Mouse (Mus musculus): ENCODE measurements around the gene Pigp. TPM values are rescaled to one million over a fixed set of nuclear protein-coding genes. Genes with fewer than 3 reads are reported as not detected.

Gene Pigp
- polyA plus RNA-seq, 1 experiment from 2014 or later = 91.6 TPM

DNA sequence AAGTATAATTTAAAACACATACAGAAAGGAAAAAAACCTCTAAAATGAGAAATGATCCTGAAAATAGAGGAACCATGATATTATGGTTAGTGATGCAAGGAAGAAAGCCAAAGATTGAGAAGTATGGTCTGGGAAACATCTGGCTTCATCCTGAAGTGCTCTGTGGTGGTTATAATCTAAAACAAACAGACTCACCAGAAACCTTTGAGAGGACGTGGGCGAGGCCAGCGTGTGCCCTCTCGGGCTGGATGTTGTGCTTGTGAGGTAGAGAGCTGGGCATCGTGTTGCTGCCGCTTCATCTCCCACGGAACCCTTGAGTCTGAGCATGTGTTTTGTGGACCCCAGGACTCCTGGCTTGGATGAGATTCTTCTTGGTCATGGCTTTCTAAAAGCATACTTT lies 25.0 kb upstream of the Pigp start:
- H3K27me3 ChIP-seq (replicated peaks; ENCODE audit: control insufficient read depth, insufficient read depth, low read length) = no peaks in the 10 kb centered on the region
- ATAC-seq (replicated peaks; ENCODE audit: low FRiP score) = no peak
- peaks cover 4% of the 10 kb centered on the region; the same call in 1 of the 2 replicates for H3K36me3 ChIP-seq (ENCODE audit: control insufficient read depth, insufficient read depth, low read length)
- no peaks in the 10 kb centered on the region for H3K4me1 ChIP-seq (replicated peaks; ENCODE audit: control insufficient read depth, insufficient read depth, low read length)
- DNase-seq (ENCODE audit: low spot score) = no peak
- H3K4me3 ChIP-seq (ENCODE audit: low read depth, low read length) = no peak overlapping the region
- no peaks in the 10 kb centered on the region for H3K9me3 ChIP-seq (ENCODE audit: control insufficient read depth, low read length)
- 83% methylated on average over 7 of the region's 7 CpGs for WGBS
- H3K4me2 ChIP-seq = no peak overlapping the region
- H3K9ac ChIP-seq (ENCODE audit: low read depth, low read length) = no peak overlapping the region
- no peak overlapping the region for H3K27ac ChIP-seq (ENCODE audit: low read depth, low read length)

- no peak for ATAC-seq (replicated peaks; ENCODE audit: low FRiP score)
- no peak overlapping the region for H3K4me3 ChIP-seq (ENCODE audit: low read depth, low read length)
- H3K27ac ChIP-seq (ENCODE audit: low read depth, low read length) = no peak overlapping the region
- 82% methylated on average over 3 of the region's 3 CpGs for WGBS
- DNase-seq (ENCODE audit: low spot score) = no peak
- H3K36me3 ChIP-seq (ENCODE audit: control insufficient read depth, insufficient read depth, low read length) = peaks cover 4% of the 10 kb centered on the region; the same call in 1 of the 2 replicates
- H3K27me3 ChIP-seq (replicated peaks; ENCODE audit: control insufficient read depth, insufficient read depth, low read length) = no peaks in the 10 kb centered on the region
- no peaks in the 10 kb centered on the region for H3K9me3 ChIP-seq (ENCODE audit: control insufficient read depth, low read length)
- no peak overlapping the region for H3K9ac ChIP-seq (ENCODE audit: low read depth, low read length)
- H3K4me2 ChIP-seq = no peak overlapping the region
- H3K4me1 ChIP-seq (replicated peaks; ENCODE audit: control insufficient read depth, insufficient read depth, low read length) = no peaks in the 10 kb centered on the region
Measured at GRCm38 (mm10) chr16:94395051-94395450, 23.4 kb upstream of the Pigp start.

DNA sequence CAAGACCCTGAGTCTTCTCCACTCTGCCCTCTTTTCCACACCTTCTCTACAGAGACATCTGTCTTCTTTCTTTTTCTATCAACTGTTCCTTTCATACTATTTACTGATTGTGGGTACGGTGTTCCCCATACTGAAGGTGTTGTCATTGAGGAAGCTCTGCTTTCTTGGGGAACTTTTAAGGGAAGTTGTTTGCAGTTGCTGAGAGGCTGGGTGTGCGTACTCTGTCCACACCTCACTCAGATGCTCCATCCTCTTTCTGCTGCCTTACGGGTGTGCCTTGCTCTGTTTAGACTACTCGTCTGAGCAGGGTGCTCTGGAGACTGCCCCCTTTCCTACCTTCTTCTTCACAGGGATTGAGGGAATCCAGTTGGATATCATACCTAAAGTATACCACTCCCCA lies 20.7 kb upstream of the Pigp start:
- Histone ChIP-seq H3K9ac (ENCODE audit: low read depth, low read length) (no peak overlapping the region), H3K36me3 (ENCODE audit: control insufficient read depth, insufficient read depth, low read length) (peaks cover 4% of the 10 kb centered on the region; the same call in 1 of the 2 replicates), H3K4me2 (no peak overlapping the region), H3K9me3 (ENCODE audit: control insufficient read depth, low read length) (no peaks in the 10 kb centered on the region), H3K4me1 (replicated peaks; ENCODE audit: control insufficient read depth, insufficient read depth, low read length) (no peaks in the 10 kb centered on the region), H3K27me3 (replicated peaks; ENCODE audit: control insufficient read depth, insufficient read depth, low read length) (no peaks in the 10 kb centered on the region), H3K27ac (ENCODE audit: low read depth, low read length) (no peak overlapping the region), H3K4me3 (ENCODE audit: low read depth, low read length) (no peak overlapping the region)
- no peak for DNase-seq (ENCODE audit: low spot score)
- no peak for ATAC-seq (replicated peaks; ENCODE audit: low FRiP score)
- WGBS = 76% methylated on average over 4 of the region's 4 CpGs

DNA sequence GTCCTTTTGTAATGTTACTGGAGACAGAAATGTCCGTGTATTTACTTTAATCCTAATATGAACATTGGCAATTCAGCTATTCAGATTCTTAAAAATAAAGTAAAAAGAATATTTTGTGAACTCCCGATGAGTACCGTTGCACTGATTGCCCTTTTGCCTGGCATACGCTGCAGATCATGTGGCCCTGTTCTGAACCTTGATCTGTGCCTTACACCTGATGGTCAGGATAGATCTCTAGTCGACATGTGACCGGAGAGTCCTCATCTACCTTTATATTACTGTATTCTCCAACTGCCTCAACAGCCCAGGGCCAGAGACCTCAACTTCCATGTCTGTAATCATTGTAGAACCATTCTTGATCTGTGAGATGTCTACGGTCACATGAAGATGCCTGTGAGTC lies 16.0 kb upstream of the Pigp start:
- peaks cover 2% of the 10 kb centered on the region; the same call in 1 of the 2 replicates for H3K36me3 ChIP-seq (ENCODE audit: control insufficient read depth, insufficient read depth, low read length)
- no peak for DNase-seq (ENCODE audit: low spot score)
- H3K27me3 ChIP-seq (replicated peaks; ENCODE audit: control insufficient read depth, insufficient read depth, low read length) = no peaks in the 10 kb centered on the region
- no peaks in the 10 kb centered on the region for H3K4me1 ChIP-seq (replicated peaks; ENCODE audit: control insufficient read depth, insufficient read depth, low read length)
- no peak overlapping the region for H3K27ac ChIP-seq (ENCODE audit: low read depth, low read length)
- no peak overlapping the region for H3K4me3 ChIP-seq (ENCODE audit: low read depth, low read length)
- H3K9ac ChIP-seq (ENCODE audit: low read depth, low read length) = no peak overlapping the region
- H3K9me3 ChIP-seq (ENCODE audit: control insufficient read depth, low read length) = no peaks in the 10 kb centered on the region
- WGBS = 90% methylated on average over 7 of the region's 7 CpGs
- ATAC-seq (replicated peaks; ENCODE audit: low FRiP score) = no peak
- H3K4me2 ChIP-seq = no peak overlapping the region

DNA sequence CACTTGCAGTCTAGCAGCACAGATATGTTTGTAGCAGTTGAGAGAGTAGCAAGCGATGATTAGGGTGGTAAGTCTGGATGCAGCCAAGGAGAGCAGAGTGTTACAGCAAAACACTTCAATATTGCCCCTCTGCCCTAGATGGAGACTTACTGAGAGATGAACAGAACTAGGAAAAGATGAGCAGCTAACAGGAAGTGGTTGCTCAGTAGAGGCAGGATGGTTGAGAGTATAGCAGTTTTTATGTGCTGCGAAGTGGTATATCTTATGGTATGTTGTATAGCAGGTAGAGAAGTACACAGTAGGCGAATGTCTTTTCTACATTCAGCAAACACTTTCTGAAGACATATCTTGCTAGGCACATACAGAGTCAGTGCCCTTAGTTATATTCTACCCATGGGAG lies 11.6 kb upstream of the Pigp start:
- H3K9me3 ChIP-seq (ENCODE audit: control insufficient read depth, low read length) = no peaks in the 10 kb centered on the region
- no peak overlapping the region for H3K9ac ChIP-seq (ENCODE audit: low read depth, low read length)
- DNase-seq (ENCODE audit: low spot score) (no peak), ATAC-seq (replicated peaks; ENCODE audit: low FRiP score) (no peak)
- H3K4me2 ChIP-seq = no peak overlapping the region
- 87% methylated on average over 3 of the region's 3 CpGs for WGBS
- H3K27ac ChIP-seq (ENCODE audit: low read depth, low read length) = no peak overlapping the region
- H3K36me3 ChIP-seq (ENCODE audit: control insufficient read depth, insufficient read depth, low read length) = no peaks in the 10 kb centered on the region; the same call in 1 of the 2 replicates
- H3K4me1 ChIP-seq (replicated peaks; ENCODE audit: control insufficient read depth, insufficient read depth, low read length) = peaks cover 6% of the 10 kb centered on the region
- H3K27me3 ChIP-seq (replicated peaks; ENCODE audit: control insufficient read depth, insufficient read depth, low read length) = no peaks in the 10 kb centered on the region
- H3K4me3 ChIP-seq (ENCODE audit: low read depth, low read length) = no peak overlapping the region

- Histone ChIP-seq H3K36me3 (ENCODE audit: control insufficient read depth, insufficient read depth, low read length) (no peaks in the 10 kb centered on the region), H3K9ac (ENCODE audit: low read depth, low read length) (no peak overlapping the region), H3K4me3 (ENCODE audit: low read depth, low read length) (no peak overlapping the region), H3K4me1 (replicated peaks; ENCODE audit: control insufficient read depth, insufficient read depth, low read length) (peaks cover 6% of the 10 kb centered on the region), H3K4me2 (no peak overlapping the region), H3K9me3 (ENCODE audit: control insufficient read depth, low read length) (no peaks in the 10 kb centered on the region), H3K27me3 (replicated peaks; ENCODE audit: control insufficient read depth, insufficient read depth, low read length) (no peaks in the 10 kb centered on the region), H3K27ac (ENCODE audit: low read depth, low read length) (no peak overlapping the region)
- 71% methylated on average over 1 of the region's 1 CpGs for WGBS
- ATAC-seq (replicated peaks; ENCODE audit: low FRiP score) (no peak), DNase-seq (ENCODE audit: low spot score) (no peak)
Measured at GRCm38 (mm10) chr16:94379386-94379785, 7.7 kb upstream of the Pigp start.

DNA sequence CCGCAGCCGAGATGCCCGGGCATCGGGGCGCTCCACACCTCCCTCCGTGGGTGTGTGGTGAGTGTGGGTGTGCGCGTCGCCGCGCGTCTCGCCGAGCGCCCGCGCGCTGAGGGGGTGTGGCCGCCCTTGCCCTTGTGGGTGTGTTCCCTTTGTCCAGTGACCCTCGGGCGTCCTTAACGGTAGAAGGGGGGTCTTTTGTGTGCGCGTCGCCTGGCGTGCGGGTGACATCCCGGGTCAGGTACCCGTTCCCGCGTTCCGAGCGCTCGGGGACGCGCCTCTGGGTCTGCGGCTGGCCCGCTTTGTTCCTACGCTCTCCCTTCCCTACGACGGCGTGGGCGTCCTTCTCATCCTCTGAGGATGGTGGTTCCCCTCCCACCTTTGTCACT lies 734 bp downstream of the Pigp start:
- no peaks in the 10 kb centered on the region; the same call in 1 of the 2 replicates for H3K36me3 ChIP-seq (ENCODE audit: control insufficient read depth, insufficient read depth, low read length)
- DNase-seq (ENCODE audit: low spot score) = peak; percentile 87
- no peaks in the 10 kb centered on the region for H3K9me3 ChIP-seq (ENCODE audit: control insufficient read depth, low read length)
- WGBS = under 1% methylated on average over 42 of the region's 43 CpGs
- peak; percentile 80 for ATAC-seq (replicated peaks; ENCODE audit: low FRiP score)
- no peaks in the 10 kb centered on the region for H3K27me3 ChIP-seq (replicated peaks; ENCODE audit: control insufficient read depth, insufficient read depth, low read length)
- peak overlapping the region; percentile 91 for H3K4me3 ChIP-seq (ENCODE audit: low read depth, low read length)
- H3K4me1 ChIP-seq (replicated peaks; ENCODE audit: control insufficient read depth, insufficient read depth, low read length) = peaks cover 11% of the 10 kb centered on the region
- H3K27ac ChIP-seq (ENCODE audit: low read depth, low read length) = peak overlapping the region; percentile 90
- H3K4me2 ChIP-seq = peak overlapping the region; percentile 83
- peak overlapping the region; percentile 95 for H3K9ac ChIP-seq (ENCODE audit: low read depth, low read length)

DNA sequence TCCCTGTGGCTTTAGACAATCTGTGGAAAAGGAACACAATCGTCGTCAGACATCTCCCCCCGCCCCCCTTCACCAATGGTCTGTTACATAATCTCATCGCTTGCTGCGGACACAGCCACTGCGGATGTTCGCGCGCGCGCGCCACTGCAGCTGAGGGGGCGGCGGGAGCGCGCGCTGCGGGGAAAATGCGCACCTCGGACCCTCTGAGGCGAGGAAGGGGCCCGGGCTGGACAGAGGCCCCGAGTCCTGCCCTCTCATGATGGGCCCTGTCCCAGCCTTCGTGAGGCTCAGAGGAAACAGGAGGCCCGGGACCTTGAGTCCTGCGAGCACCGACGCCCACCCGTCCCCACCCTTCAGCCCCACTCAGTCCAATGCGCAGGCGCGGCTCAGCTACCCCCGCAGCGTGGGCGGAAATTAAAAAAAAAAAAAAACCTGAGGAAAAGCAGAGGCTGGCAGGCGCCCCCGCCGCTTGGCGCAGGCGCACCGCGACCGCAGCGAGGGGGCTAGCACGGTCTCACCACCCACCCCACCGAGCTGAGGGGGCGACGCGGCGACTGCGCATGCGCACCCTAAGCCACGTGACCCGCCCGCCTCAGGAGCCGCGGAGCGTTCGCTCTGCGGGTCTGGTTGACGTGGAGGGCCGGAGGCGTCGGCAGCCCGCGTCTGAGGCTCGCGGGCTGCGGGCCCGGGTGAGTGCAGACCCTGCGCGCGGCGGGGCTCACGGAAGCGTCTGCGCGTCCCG lies 1.3 kb downstream of the Pigp start, which contains the start of gene Ttc3:
TSS of gene Ttc3 (plus strand) at position 446 of the 742 bp plus-strand sequence.
- Histone ChIP-seq H3K4me1 (replicated peaks; ENCODE audit: control insufficient read depth, insufficient read depth, low read length) (peaks cover 11% of the 10 kb centered on the region), H3K27me3 (replicated peaks; ENCODE audit: control insufficient read depth, insufficient read depth, low read length) (no peaks in the 10 kb centered on the region), H3K9me3 (ENCODE audit: control insufficient read depth, low read length) (no peaks in the 10 kb centered on the region), H3K9ac (ENCODE audit: low read depth, low read length) (peak within 1 kb of the TSS; percentile 95), H3K36me3 (ENCODE audit: control insufficient read depth, insufficient read depth, low read length) (no peaks in the 10 kb centered on the region; the same call in 1 of the 2 replicates), H3K27ac (ENCODE audit: low read depth, low read length) (peak within 1 kb of the TSS; percentile 90), H3K4me2 (peak within 1 kb of the TSS; percentile 83), H3K4me3 (ENCODE audit: low read depth, low read length) (peak within 1 kb of the TSS; percentile 91)
- WGBS = under 1% methylated on average over 79 of the region's 79 CpGs
- DNase-seq (ENCODE audit: low spot score) (peak; percentile 90), ATAC-seq (replicated peaks; ENCODE audit: low FRiP score) (peak; percentile 83)
